Mouse (Mus musculus) limb, embryonic 15.5 days (tissue): ENCODE results near the gene Igf1r. TPM values are rescaled to one million over a fixed set of nuclear protein-coding genes. Genes with fewer than 3 reads are reported as not detected.

Experiments
- ATAC-seq: fragments of 200-750 bp; cut with Nextera tagmentation; 2 replicates; pipeline ENCODE4 v1.8.0; 2017; ENCODE audit warnings: low read depth, moderate TSS enrichment; ENCODE audit not compliant: insufficient number of reproducible peaks, low FRiP score, low TSS enrichment
- H3K27ac ChIP-seq: fragments of 300-500 bp; sonication (generic); 2 replicates; pipeline ENCODE4 v1.5.1; 2015; ENCODE audit warnings: moderate library complexity, mild to moderate bottlenecking, inconsistent platforms
- H3K27me3 ChIP-seq: fragments of 300-500 bp; sonication (generic); 2 replicates; pipeline ENCODE4 v1.6.1; 2015; ENCODE audit warnings: inconsistent platforms
- H3K36me3 ChIP-seq: fragments of 300-500 bp; sonication (generic); 2 replicates; pipeline ENCODE4 v1.6.1; 2015; ENCODE audit warnings: inconsistent platforms
- H3K4me1 ChIP-seq: fragments of 300-500 bp; sonication (generic); 2 replicates; pipeline ENCODE4 v1.6.1; 2015; ENCODE audit warnings: inconsistent platforms
- H3K4me2 ChIP-seq: fragments of 300-500 bp; sonication (generic); 2 replicates; pipeline ENCODE4 v1.6.1; 2015; ENCODE audit warnings: mild to moderate bottlenecking, inconsistent platforms
- H3K4me3 ChIP-seq: fragments of 300-500 bp; sonication (generic); 2 replicates; pipeline ENCODE4 v1.5.1; 2015; ENCODE audit warnings: mild to moderate bottlenecking, inconsistent platforms
- H3K9ac ChIP-seq: fragments of 300-500 bp; sonication (generic); 2 replicates; pipeline ENCODE4 v1.6.1; 2015; ENCODE audit warnings: inconsistent platforms
- H3K9me3 ChIP-seq: fragments of 300-500 bp; sonication (generic); 2 replicates; pipeline ENCODE4 v1.6.1; 2016; ENCODE audit warnings: inconsistent platforms
- WGBS: fragments of 180-500 bp; shearing (Covaris S2); methylation state at CpG from one replicate; pipeline ENCODE4 v1.1.7; 2015; 5-methylcytosine and 5-hydroxymethylcytosine counted together
- polyA plus RNA-seq: library from polyadenylated mRNA; unstranded; fragments of >200 nt; fragmentation: Nextera tagmentation; extraction: Ambion mirVana; gene quantifications from 2 replicates; pipeline ENCODE4 v1.2.1, GENCODE M21; 2015

Igf1r gene
- polyA plus RNA-seq, 1 experiment from 2014 or later: 26.3 TPM

DNA sequence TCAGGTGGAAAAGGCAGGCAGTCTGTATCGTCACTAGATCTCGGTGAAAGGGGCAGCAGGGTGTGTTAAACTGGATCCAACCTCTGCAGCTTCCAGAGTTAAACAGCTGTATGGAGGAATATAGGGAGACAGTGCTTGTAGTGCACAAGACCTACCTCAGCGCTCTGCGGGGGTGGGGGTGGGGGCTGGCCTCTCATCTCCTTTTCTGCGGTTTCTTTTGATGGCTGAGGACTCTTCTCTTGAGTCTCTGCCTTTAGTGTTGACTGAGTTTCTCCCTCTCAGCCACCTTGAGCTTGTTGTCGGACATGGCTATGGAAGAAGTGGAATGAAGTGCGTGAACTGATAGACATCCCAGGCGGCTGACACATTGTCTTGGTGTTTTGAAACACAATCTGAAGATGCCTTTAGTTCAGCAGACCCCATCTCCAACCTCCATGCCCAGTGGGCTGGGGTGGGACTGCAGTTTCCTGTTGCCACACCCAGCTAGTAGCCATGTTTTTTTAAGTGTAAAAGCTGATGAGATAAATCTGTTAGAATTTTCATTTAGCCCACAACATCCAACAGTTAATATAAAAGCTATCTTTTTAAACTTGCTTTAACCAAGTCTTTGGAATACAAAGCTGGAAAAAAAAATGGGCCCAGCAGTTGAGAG, 253.3 kb downstream of the Igf1r start:
- no peak overlapping the region for H3K4me3 ChIP-seq
- no peak overlapping the region for H3K27ac ChIP-seq
- no peak overlapping the region for H3K9ac ChIP-seq
- peaks cover 86% of the 10 kb centered on the region for H3K36me3 ChIP-seq
- H3K27me3 ChIP-seq: no peaks in the 10 kb centered on the region
- H3K4me1 ChIP-seq: no peaks in the 10 kb centered on the region
- H3K9me3 ChIP-seq: no peaks in the 10 kb centered on the region
- 89% methylated on average over 8 of the region's 8 CpGs for WGBS
- ATAC-seq: no peak
- no peak overlapping the region for H3K4me2 ChIP-seq

GRCm38 (mm10) chr7:68209039-68209438, 256.4 kb downstream of the Igf1r start:
- no peaks in the 10 kb centered on the region for H3K9me3 ChIP-seq
- no peak for ATAC-seq
- WGBS: 91% methylated on average over 6 of the region's 6 CpGs
- H3K27ac ChIP-seq: no peak overlapping the region
- H3K4me2 ChIP-seq: no peak overlapping the region
- H3K9ac ChIP-seq: no peak overlapping the region
- H3K4me3 ChIP-seq: no peak overlapping the region
- no peaks in the 10 kb centered on the region for H3K27me3 ChIP-seq
- H3K36me3 ChIP-seq: peaks cover 84% of the 10 kb centered on the region
- no peaks in the 10 kb centered on the region for H3K4me1 ChIP-seq

DNA sequence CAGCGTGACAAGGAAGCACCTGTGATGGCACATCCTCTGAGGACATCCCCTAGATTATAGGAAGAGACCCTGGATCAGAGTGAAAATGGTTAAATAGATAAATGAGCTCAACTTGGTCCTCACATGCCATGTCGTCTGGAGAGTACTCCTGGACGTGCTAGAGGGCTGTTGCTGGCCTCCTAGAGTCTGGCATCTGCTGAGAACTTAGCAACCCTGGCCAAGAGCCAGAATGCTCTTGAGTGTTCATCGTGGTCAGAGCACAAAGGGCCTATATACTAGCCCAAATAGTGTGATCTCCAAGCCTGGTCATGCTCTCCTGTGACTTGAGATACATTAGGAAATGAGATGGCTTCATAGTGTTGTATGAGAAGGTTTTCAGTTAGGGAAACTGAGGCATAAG, 257.8 kb downstream of the Igf1r start:
- ATAC-seq: no peak
- Histone ChIP-seq H3K27me3 (no peaks in the 10 kb centered on the region), H3K9ac (no peak overlapping the region), H3K9me3 (no peaks in the 10 kb centered on the region), H3K4me2 (no peak overlapping the region), H3K36me3 (peaks cover 78% of the 10 kb centered on the region), H3K4me3 (no peak overlapping the region), H3K4me1 (no peaks in the 10 kb centered on the region), H3K27ac (no peak overlapping the region)
- 65% methylated on average over 4 of the region's 4 CpGs for WGBS

DNA sequence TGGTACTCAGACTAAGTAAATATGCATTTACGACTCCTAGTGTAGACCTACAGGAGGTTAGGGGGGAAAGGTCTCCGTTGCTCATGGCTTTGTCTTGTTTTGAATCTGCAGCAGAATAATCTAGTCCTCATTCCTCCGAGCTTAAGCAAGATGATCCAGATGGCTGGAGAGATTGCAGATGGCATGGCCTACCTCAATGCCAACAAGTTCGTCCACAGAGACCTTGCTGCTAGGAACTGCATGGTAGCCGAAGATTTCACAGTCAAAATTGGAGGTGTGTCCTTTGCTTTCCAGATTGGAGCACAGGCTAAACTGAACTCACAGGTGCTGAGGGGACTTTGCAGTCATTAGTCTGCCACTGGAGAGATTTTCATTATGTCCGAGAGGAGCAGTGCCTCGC, 259.3 kb downstream of the Igf1r start:
- H3K9me3 ChIP-seq: no peaks in the 10 kb centered on the region

GRCm38 (mm10) chr7:68213842-68214241, 261.2 kb downstream of the Igf1r start:
- H3K9me3 ChIP-seq: no peaks in the 10 kb centered on the region
- 75% methylated on average over 5 of the region's 5 CpGs for WGBS
- H3K4me2 ChIP-seq: no peak overlapping the region
- H3K27me3 ChIP-seq: no peaks in the 10 kb centered on the region
- no peak overlapping the region for H3K4me3 ChIP-seq
- no peaks in the 10 kb centered on the region for H3K4me1 ChIP-seq
- no peak overlapping the region for H3K27ac ChIP-seq
- H3K9ac ChIP-seq: no peak overlapping the region
- ATAC-seq: no peak
- peaks cover 77% of the 10 kb centered on the region for H3K36me3 ChIP-seq

More for the DNA sequence above, 259.3 kb downstream of the Igf1r start:
- Histone ChIP-seq H3K27me3 (no peaks in the 10 kb centered on the region), H3K4me1 (no peaks in the 10 kb centered on the region), H3K4me2 (no peak overlapping the region), H3K9ac (no peak overlapping the region), H3K36me3 (peaks cover 77% of the 10 kb centered on the region), H3K4me3 (no peak overlapping the region), H3K27ac (no peak overlapping the region)
- WGBS: 87% methylated on average over 7 of the region's 7 CpGs
- no peak for ATAC-seq

GRCm38 (mm10) chr7:68215522-68216070, 263.0 kb downstream of the Igf1r start:
- no peak overlapping the region for H3K9ac ChIP-seq
- no peak overlapping the region for H3K4me2 ChIP-seq
- no peaks in the 10 kb centered on the region for H3K9me3 ChIP-seq
- H3K27me3 ChIP-seq: no peaks in the 10 kb centered on the region
- peaks cover 83% of the 10 kb centered on the region for H3K36me3 ChIP-seq
- peaks cover 3% of the 10 kb centered on the region; the same call in 1 of the 2 replicates for H3K4me1 ChIP-seq
- WGBS: 86% methylated on average over 18 of the region's 18 CpGs
- no peak overlapping the region for H3K4me3 ChIP-seq
- no peak for ATAC-seq
- no peak overlapping the region for H3K27ac ChIP-seq

DNA sequence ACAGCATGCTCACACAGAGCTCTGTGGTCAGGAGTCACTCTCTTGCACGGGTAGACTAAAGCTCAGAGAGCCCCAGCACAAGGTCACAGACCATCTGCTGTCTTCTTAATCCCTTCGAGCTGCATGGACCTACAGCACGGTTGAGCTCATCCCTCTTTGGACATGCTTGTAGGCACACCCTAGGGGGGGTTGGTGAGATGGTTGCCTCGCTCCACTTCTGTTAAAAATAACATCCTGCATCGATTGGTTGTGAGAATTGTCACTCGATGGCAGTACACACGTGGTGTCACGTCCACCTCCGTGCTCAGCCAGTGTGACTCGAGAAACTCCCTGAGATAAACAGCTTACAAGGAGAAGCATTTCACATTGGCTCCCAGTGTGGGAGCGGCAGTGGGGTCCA, 266.3 kb downstream of the Igf1r start:
- ATAC-seq: no peak
- H3K9ac ChIP-seq: no peak overlapping the region
- no peak overlapping the region for H3K4me2 ChIP-seq
- H3K9me3 ChIP-seq: no peaks in the 10 kb centered on the region
- H3K4me3 ChIP-seq: no peak overlapping the region
- H3K27ac ChIP-seq: no peak overlapping the region
- peaks cover 16% of the 10 kb centered on the region for H3K4me1 ChIP-seq
- 84% methylated on average over 11 of the region's 11 CpGs for WGBS
- peaks cover 69% of the 10 kb centered on the region for H3K36me3 ChIP-seq
- no peaks in the 10 kb centered on the region for H3K27me3 ChIP-seq

DNA sequence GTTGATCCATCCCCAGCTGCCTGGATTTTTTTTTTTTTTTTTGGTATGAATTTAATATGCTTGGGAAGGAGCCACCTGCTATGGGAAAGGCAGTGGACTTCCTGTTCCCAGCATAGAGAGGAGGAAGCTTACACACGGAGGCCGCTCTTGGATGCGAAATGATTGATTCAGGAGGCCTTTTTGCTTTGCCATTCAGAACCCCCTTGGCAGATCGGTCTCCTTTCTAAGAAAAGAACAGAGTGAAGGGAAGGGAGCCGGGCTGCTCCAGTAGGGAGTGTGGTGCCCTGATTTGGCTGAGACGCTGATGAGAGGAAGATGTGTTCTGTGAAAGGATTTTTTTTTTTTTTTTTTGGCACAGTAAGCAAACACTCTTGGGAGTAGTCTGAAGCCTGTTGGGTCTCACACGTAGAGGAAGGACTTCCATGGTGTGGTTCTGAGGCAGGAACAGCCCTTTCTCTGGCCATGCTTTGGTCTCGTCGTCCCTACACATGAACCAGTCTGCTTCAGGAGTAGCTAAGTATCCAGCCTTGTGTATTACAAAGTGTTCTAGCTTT, 269.1 kb downstream of the Igf1r start:
- no peaks in the 10 kb centered on the region for H3K9me3 ChIP-seq
- no peaks in the 10 kb centered on the region for H3K27me3 ChIP-seq
- peaks cover 20% of the 10 kb centered on the region for H3K4me1 ChIP-seq
- ATAC-seq: no peak
- H3K27ac ChIP-seq: no peak overlapping the region; the same call in 1 of the 2 replicates
- H3K4me3 ChIP-seq: no peak overlapping the region
- H3K36me3 ChIP-seq: peaks cover 77% of the 10 kb centered on the region
- 76% methylated on average over 9 of the region's 9 CpGs for WGBS
- no peak overlapping the region for H3K4me2 ChIP-seq
- no peak overlapping the region for H3K9ac ChIP-seq

- Histone ChIP-seq H3K36me3 (peaks cover 68% of the 10 kb centered on the region), H3K27me3 (no peaks in the 10 kb centered on the region), H3K4me1 (peaks cover 27% of the 10 kb centered on the region), H3K9ac (no peak overlapping the region), H3K27ac (peak overlapping the region; percentile 52; the same call in 1 of the 2 replicates), H3K4me3 (no peak overlapping the region), H3K4me2 (no peak overlapping the region), H3K9me3 (no peaks in the 10 kb centered on the region)
- 0 out of 2 replicates have a peak, but pooled peaks have one; percentile 59 for ATAC-seq
- WGBS: 29% methylated on average over 13 of the region's 13 CpGs
Observed at GRCm38 (mm10) chr7:68223356-68223808, 270.8 kb downstream of the Igf1r start.

DNA sequence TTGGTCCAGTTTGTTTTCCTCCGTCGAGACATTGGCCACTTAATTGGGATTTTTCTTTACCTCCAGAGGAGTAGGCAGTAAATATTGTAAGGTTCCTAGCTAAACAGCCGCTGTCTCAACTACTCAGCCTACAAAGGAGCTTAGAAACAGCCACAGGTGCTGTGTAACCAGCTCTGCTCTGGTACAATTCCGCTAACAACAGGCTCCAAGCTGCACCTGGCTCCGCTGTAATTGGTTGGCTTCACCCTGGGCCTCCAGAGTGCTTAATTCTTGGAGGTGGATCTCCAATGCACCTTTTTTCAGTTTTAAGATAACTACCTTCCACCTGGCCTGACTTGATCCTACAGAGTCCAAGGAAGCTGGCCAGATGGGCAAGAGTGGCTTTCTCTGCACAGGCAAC, 271.4 kb downstream of the Igf1r start:
- Histone ChIP-seq H3K36me3 (peaks cover 66% of the 10 kb centered on the region), H3K27ac (no peak overlapping the region; the same call in 1 of the 2 replicates)
- WGBS: 68% methylated on average over 5 of the region's 5 CpGs

GRCm38 (mm10) chr7:68225427-68226054, 272.9 kb downstream of the Igf1r start:
- Histone ChIP-seq H3K36me3 (peaks cover 67% of the 10 kb centered on the region), H3K27me3 (no peaks in the 10 kb centered on the region), H3K4me2 (no peak overlapping the region), H3K27ac (no peak overlapping the region), H3K4me3 (no peak overlapping the region), H3K4me1 (peaks cover 26% of the 10 kb centered on the region), H3K9me3 (no peaks in the 10 kb centered on the region), H3K9ac (no peak overlapping the region)
- 86% methylated on average over 9 of the region's 9 CpGs for WGBS
- no peak for ATAC-seq

More for the DNA sequence above, 271.4 kb downstream of the Igf1r start:
- Histone ChIP-seq H3K4me2 (no peak overlapping the region), H3K4me1 (peaks cover 29% of the 10 kb centered on the region), H3K27me3 (no peaks in the 10 kb centered on the region), H3K9ac (no peak overlapping the region), H3K4me3 (no peak overlapping the region), H3K9me3 (no peaks in the 10 kb centered on the region)
- ATAC-seq: no peak

DNA sequence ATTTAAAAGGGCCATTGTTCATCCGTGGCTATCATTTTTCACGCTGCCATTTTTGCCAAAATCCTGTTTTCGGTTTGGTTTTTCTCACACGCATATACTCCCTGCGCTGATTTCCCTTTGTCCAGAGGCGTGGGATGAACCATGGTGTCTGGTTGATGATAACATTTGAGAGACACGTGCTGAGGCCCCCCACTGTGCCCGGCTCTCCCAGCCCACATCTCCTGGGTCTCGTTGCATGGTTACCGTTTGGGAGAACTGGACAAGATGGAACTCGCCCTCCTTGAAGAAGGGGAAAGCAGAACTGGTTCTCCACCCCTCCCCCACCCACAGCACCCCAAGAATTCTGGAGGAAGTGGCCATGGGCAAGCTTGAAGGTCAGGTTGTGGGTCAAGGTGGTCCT, 274.4 kb downstream of the Igf1r start:
- peaks cover 69% of the 10 kb centered on the region for H3K36me3 ChIP-seq
- peaks cover 26% of the 10 kb centered on the region for H3K4me1 ChIP-seq
- H3K4me2 ChIP-seq: no peak overlapping the region
- H3K27ac ChIP-seq: no peak overlapping the region
- no peaks in the 10 kb centered on the region for H3K9me3 ChIP-seq
- no peak overlapping the region for H3K4me3 ChIP-seq
- H3K27me3 ChIP-seq: no peaks in the 10 kb centered on the region
- no peak overlapping the region for H3K9ac ChIP-seq
- WGBS: 72% methylated on average over 11 of the region's 11 CpGs
- no peak for ATAC-seq
